26 mouse cellular contexts compared by ENCODE assay signal in genomic region chr1:39230021-39230420, GRCm38 (mm10). TPM values are rescaled to one million over a fixed set of nuclear protein-coding genes. Genes with fewer than 3 reads are reported as not detected.
A peak's percentile ranks its signal among the peaks of the same experiment; 100 is the strongest.
DNase-seq lines count a peak whose midpoint lies in the region; ATAC-seq and TF ChIP-seq lines count a peak whose summit lies in the region.
"Had no signal": no experiment of that assay in that cellular context is flagged by ENCODE, and none has a peak within 500 bp of the region (broad histone marks: within the 10 kb centered on the region; RNA-seq: fewer than 3 reads in every experiment).

No protein-coding gene starts in this region.

- no peak for ATAC-seq in liver, embryonic 14.5 days (ENCODE audit: insufficient read depth)
- ATAC-seq in liver, embryonic 11.5 days (replicated peaks; ENCODE audit: low FRiP score) = no peak
- ATAC-seq: liver, postnatal 0 days; midbrain, embryonic 16.5 days had no signal

- H3K4me1 ChIP-seq in liver, embryonic 14.5 days (replicated peaks; ENCODE audit: control insufficient read depth in 2 of 2, insufficient read depth in 2 of 2, low read length in 1 of 2) = no peaks in the 10 kb centered on the region
- H3K4me1 ChIP-seq in liver, embryonic 11.5 days (replicated peaks; ENCODE audit: control insufficient read depth, insufficient read depth, low read length) = no peaks in the 10 kb centered on the region
- H3K4me1 ChIP-seq: forebrain, embryonic 12.5 days; limb, embryonic 10.5 days had no signal

- DNase-seq in liver, embryonic 14.5 days (ENCODE audit: low read depth in 3 of 3, low spot score in 3 of 3) = no peak
- no peak for DNase-seq in liver, embryonic 11.5 days (ENCODE audit: low spot score)
- peak; percentile 31 for DNase-seq in thymus, postnatal 4 days
- no peak for DNase-seq in thymus, postnatal 10 days (ENCODE audit: low spot score in 2 of 2)
- DNase-seq in ZHBTc4 (ENCODE audit: low read depth, low spot score) = peak; percentile 69
- DNase-seq in urinary bladder, adult 2 months (ENCODE audit: low spot score) = no peak
- no peak for DNase-seq in left cerebral cortex, postnatal 14 days (ENCODE audit: low spot score in 2 of 2)
- DNase-seq: adrenal gland, adult 2 months; B cell, adult 2 months; cerebellum, postnatal 25 days; embryo, embryonic 11 days; heart, postnatal 4 days; kidney, postnatal 36 days; layer of hippocampus, adult 9-11 months; liver; liver, postnatal 0 days; right cerebral cortex, adult 18-20 months; thymus, postnatal 25 days had no signal

- WGBS in liver, embryonic 14.5 days (ENCODE audit: insufficient replicate concordance) = 51% methylated on average over 3 of the region's 3 CpGs
- WGBS in liver, embryonic 11.5 days = 72% methylated on average over 3 of the region's 3 CpGs

- TF ChIP-seq CTCF in liver, embryonic 14.5 days (IDR thresholded peaks at IDR 0.05; ENCODE audit: low read depth) = peak; percentile 14; the same call in 1 of the 2 replicates

- H3K9ac ChIP-seq in liver, embryonic 14.5 days (replicated peaks) = no peak overlapping the region
- no peak overlapping the region for H3K9ac ChIP-seq in liver, embryonic 11.5 days (ENCODE audit: low read depth, low read length)
- H3K9ac ChIP-seq: embryonic facial prominence, embryonic 13.5 days; forebrain, embryonic 12.5 days; hindbrain, embryonic 14.5 days; liver, postnatal 0 days had no signal

- no peak for TF ChIP-seq EP300 in liver, embryonic 14.5 days (IDR thresholded peaks at IDR 0.05; ENCODE audit: low read depth)

- H3K4me2 ChIP-seq in liver, embryonic 14.5 days (ENCODE audit: low read depth) = no peak overlapping the region
- no peak overlapping the region for H3K4me2 ChIP-seq in liver, embryonic 11.5 days
- H3K4me2 ChIP-seq: embryonic facial prominence, embryonic 13.5 days; forebrain, embryonic 12.5 days; hindbrain, embryonic 14.5 days had no signal

- no peaks in the 10 kb centered on the region for H3K9me3 ChIP-seq in liver, embryonic 14.5 days (ENCODE audit: control insufficient read depth, low read length)
- no peaks in the 10 kb centered on the region for H3K9me3 ChIP-seq in liver, embryonic 11.5 days (ENCODE audit: control insufficient read depth, low read length)
- H3K9me3 ChIP-seq: embryonic facial prominence, embryonic 13.5 days; forebrain, embryonic 12.5 days; limb, embryonic 10.5 days had no signal

- H3K27me3 ChIP-seq in liver, embryonic 14.5 days (ENCODE audit: control insufficient read depth, insufficient read depth, low read length) = no peaks in the 10 kb centered on the region
- no peaks in the 10 kb centered on the region for H3K27me3 ChIP-seq in liver, embryonic 11.5 days (replicated peaks; ENCODE audit: control insufficient read depth, insufficient read depth, low read length)
- H3K27me3 ChIP-seq: CH12.LX; embryonic facial prominence, embryonic 13.5 days had no signal

- H3K27ac ChIP-seq in liver, embryonic 14.5 days = no peak overlapping the region
- no peak overlapping the region for H3K27ac ChIP-seq in liver, embryonic 11.5 days (ENCODE audit: low read depth, low read length)
- H3K27ac ChIP-seq: embryonic facial prominence, embryonic 13.5 days; forebrain, embryonic 12.5 days; hindbrain, embryonic 14.5 days; limb, embryonic 10.5 days; macrophage had no signal

- H3K4me3 ChIP-seq in liver, embryonic 14.5 days (ENCODE audit: insufficient read depth in 1 of 2, low read depth in 2 of 2, low read length in 2 of 2) = no peak overlapping the region
- H3K4me3 ChIP-seq in liver, embryonic 11.5 days (ENCODE audit: low read depth, low read length) = no peak overlapping the region
- H3K4me3 ChIP-seq: embryonic facial prominence, embryonic 13.5 days; erythroblast, embryonic 14.5 days; forebrain, embryonic 12.5 days; limb, embryonic 10.5 days had no signal

- intact Hi-C loops in left cerebral cortex, postnatal 14 days (cut with DNase I) = no loop called here

- H3K36me3 ChIP-seq in liver, embryonic 14.5 days (replicated peaks; ENCODE audit: control insufficient read depth, insufficient read depth, low read depth) = no peaks in the 10 kb centered on the region
- H3K36me3 ChIP-seq in liver, embryonic 11.5 days (ENCODE audit: control insufficient read depth, insufficient read depth, low read length) = no peaks in the 10 kb centered on the region
- H3K36me3 ChIP-seq: embryonic facial prominence, embryonic 13.5 days; forebrain, embryonic 12.5 days; limb, embryonic 10.5 days had no signal

RNA-seq across cellular contexts. Expression of gene Npas2, which starts 36.5 kb away (rescaled TPM):
- 0.08 and 0.11 TPM in 2 replicates for polyA plus RNA-seq in liver, embryonic 14.5 days (2012; rRNA removed)
- polyA plus RNA-seq in liver, embryonic 14.5 days (2014; fragmentation: Nextera tagmentation; extraction: Ambion mirVana) = 0.11 and 0.35 TPM in 2 replicates
- polyA plus RNA-seq in liver, embryonic 11.5 days (2014; fragmentation: Nextera tagmentation; extraction: Ambion mirVana) = 0.04 and 0.11 TPM in 2 replicates
- polyA plus RNA-seq in urinary bladder, adult 2 months (2012; rRNA removed) = 1.7 and 2.7 TPM in 2 replicates
- 10 to 100 TPM; 52.9 to 54.5 TPM for total RNA-seq in left cerebral cortex, postnatal 14 days (2021)
- total RNA-seq: CH12.LX had no signal
- polyA plus RNA-seq: erythroblast, embryonic 14.5 days had no signal

Comparison
In these comparisons a context has a peak if more than half of its experiments do, and no peak if none do; other contexts are left out.
1. DNase-seq: peak in thymus, postnatal 4 days (single experiment) and ZHBTc4 (single experiment); none in liver, embryonic 14.5 days (0 of 3), liver, embryonic 11.5 days (single experiment), thymus, postnatal 10 days (0 of 2), urinary bladder, adult 2 months (single experiment) and left cerebral cortex, postnatal 14 days (0 of 2).